Mouse (Mus musculus) liver, embryonic 11.5 days (tissue): ENCODE data around the gene Safb. TPM values are rescaled to one million over a fixed set of nuclear protein-coding genes. Genes with fewer than 3 reads are reported as not detected.
"Not testable (repeated sequence)": the region's sequence is repeated elsewhere in the genome, so short reads cannot be mapped to it uniquely, and the experiment has no call there.

Experiments used
- ATAC-seq: fragments of 200-750 bp; cut with Nextera tagmentation; replicated peaks from 2 replicates; pipeline ENCODE4 v1.8.0; 2017; ENCODE audit warnings: moderate number of reproducible peaks, mild to moderate bottlenecking, moderate TSS enrichment, moderate library complexity; ENCODE audit not compliant: low FRiP score
- DNase-seq: peaks from one replicate; pipeline ENCODE4 v3.0.0-alpha.2; 2017; ENCODE audit warnings: low spot score
- H3K27ac ChIP-seq: fragments of 300-500 bp; sonication (generic); 2 replicates; pipeline ENCODE4 v1.5.1; 2014; ENCODE audit warnings: mild to moderate bottlenecking, low read depth, low read length, control low read depth
- H3K27me3 ChIP-seq: fragments of 300-500 bp; sonication (generic); replicated peaks from 2 replicates; pipeline ENCODE4 v1.6.1; 2014; ENCODE audit warnings: low read length, mixed read lengths; ENCODE audit not compliant: control insufficient read depth, insufficient read depth
- H3K36me3 ChIP-seq: fragments of 300-500 bp; sonication (generic); 2 replicates; pipeline ENCODE4 v1.6.1; 2014; ENCODE audit warnings: mild to moderate bottlenecking, low read length, moderate library complexity, mixed read lengths; ENCODE audit not compliant: control insufficient read depth, insufficient read depth
- H3K4me1 ChIP-seq: fragments of 300-500 bp; sonication (generic); replicated peaks from 2 replicates; pipeline ENCODE4 v1.6.1; 2014; ENCODE audit warnings: low read length, mixed read lengths; ENCODE audit not compliant: control insufficient read depth, insufficient read depth
- H3K4me2 ChIP-seq: fragments of 300-500 bp; sonication (generic); 2 replicates; pipeline ENCODE4 v1.6.1; 2014; ENCODE audit warnings: mild to moderate bottlenecking, control low read depth, moderate library complexity
- H3K4me3 ChIP-seq: fragments of 300-500 bp; sonication (generic); 2 replicates; pipeline ENCODE4 v1.5.1; 2014; ENCODE audit warnings: low read depth, low read length, control low read depth
- H3K9ac ChIP-seq: fragments of 300-500 bp; sonication (generic); 2 replicates; pipeline ENCODE4 v1.6.1; 2014; ENCODE audit warnings: low read depth, low read length, control low read depth
- H3K9me3 ChIP-seq: fragments of 300-500 bp; sonication (generic); 2 replicates; pipeline ENCODE4 v1.6.1; 2016; ENCODE audit warnings: low read length, inconsistent platforms, mixed read lengths; ENCODE audit not compliant: control insufficient read depth
- WGBS: fragments of 180-500 bp; shearing (Covaris S2); extraction: QIAGEN DNeasy Blood & Tissue Kit; methylation state at CpG from one replicate; pipeline ENCODE4 v1.1.7; 2014; 5-methylcytosine and 5-hydroxymethylcytosine counted together
- polyA plus RNA-seq: library from polyadenylated mRNA; unstranded; fragments of >200 nt; fragmentation: Nextera tagmentation; extraction: Ambion mirVana; gene quantifications from 2 replicates; pipeline ENCODE4 v1.2.1, GENCODE M21; 2014

Safb gene
- polyA plus RNA-seq, 1 experiment from 2014 or later: 96.5 TPM

DNA sequence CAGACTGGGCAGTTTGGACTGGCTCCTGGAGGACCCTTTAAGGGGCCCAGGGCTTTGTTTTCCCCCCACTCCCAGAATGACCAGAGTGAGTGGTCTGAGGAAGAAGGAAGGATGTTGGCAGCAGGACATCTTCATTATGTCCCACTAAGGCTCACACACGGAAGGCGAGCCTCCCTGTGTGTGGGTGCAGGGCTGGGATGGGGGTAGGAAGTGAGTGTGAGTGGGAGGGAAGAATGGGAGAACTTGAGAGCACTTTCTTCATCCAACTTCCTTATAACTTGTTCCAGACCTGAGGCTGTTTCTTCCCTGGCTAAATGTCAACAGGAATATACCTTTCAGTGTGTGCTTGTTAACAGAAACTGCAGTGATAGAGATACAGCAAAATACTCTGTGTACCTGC lies 26.7 kb downstream of the Safb start:
- peaks cover 33% of the 10 kb centered on the region for H3K36me3 ChIP-seq
- H3K27ac ChIP-seq: peak overlapping the region; percentile 91; the same call in 1 of the 2 replicates
- no peak for DNase-seq
- no peak for ATAC-seq
- H3K4me1 ChIP-seq: peaks cover 39% of the 10 kb centered on the region
- peak overlapping the region; percentile 99 for H3K4me2 ChIP-seq
- no peaks in the 10 kb centered on the region for H3K9me3 ChIP-seq
- 0 out of 2 replicates have a peak overlapping the region, but pooled peaks have one; percentile 14 for H3K9ac ChIP-seq
- no peaks in the 10 kb centered on the region for H3K27me3 ChIP-seq
- H3K4me3 ChIP-seq: 0 out of 2 replicates have a peak overlapping the region, but pooled peaks have one; percentile 42
- WGBS: 67% methylated on average over 2 of the region's 2 CpGs

DNA sequence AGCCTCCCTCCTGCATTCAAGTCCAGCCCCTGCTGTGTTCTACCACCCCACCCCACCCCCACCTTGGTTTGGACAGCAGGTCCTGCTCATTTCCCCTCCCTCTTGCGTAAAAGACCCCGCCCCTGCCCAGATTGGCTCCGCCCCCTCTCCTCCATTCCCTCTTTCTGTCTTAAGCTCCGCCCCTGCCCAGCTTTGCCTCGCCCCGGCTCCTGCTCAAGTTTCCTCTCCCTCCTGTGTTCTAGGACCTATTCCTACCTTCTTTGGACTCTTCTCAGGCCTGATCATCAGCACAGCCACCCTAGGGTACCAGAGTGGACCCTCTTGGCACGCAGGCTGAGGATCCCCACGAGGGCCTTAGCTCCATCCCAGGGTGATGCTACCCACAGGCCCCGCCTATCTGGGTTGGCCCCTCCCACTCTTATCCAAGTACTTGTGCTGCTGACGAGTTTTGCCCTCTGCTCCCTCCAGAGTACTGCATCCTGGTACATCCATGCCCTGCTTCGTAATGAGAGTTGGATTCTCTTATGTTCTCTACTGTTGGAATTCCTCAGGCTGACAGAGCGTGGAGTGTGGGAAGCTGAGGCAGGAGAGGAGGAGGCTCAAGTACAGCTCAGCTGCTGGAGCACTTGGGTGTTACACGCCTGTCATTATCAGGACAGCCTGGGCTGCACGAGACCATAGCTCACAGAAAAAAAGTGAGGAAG lies 27.4 kb downstream of the Safb start:
- peak overlapping the region; percentile 41; the same call in 1 of the 2 replicates for H3K9ac ChIP-seq
- DNase-seq: peak; percentile 86
- peaks cover 39% of the 10 kb centered on the region for H3K4me1 ChIP-seq
- peaks cover 33% of the 10 kb centered on the region for H3K36me3 ChIP-seq
- H3K4me3 ChIP-seq: peak overlapping the region; percentile 42
- H3K27ac ChIP-seq: peak overlapping the region; percentile 91
- no peaks in the 10 kb centered on the region for H3K27me3 ChIP-seq
- H3K9me3 ChIP-seq: no peaks in the 10 kb centered on the region
- WGBS: 11% methylated on average over 14 of the region's 14 CpGs
- ATAC-seq: peak; percentile 56
- peak overlapping the region; percentile 99 for H3K4me2 ChIP-seq

DNA sequence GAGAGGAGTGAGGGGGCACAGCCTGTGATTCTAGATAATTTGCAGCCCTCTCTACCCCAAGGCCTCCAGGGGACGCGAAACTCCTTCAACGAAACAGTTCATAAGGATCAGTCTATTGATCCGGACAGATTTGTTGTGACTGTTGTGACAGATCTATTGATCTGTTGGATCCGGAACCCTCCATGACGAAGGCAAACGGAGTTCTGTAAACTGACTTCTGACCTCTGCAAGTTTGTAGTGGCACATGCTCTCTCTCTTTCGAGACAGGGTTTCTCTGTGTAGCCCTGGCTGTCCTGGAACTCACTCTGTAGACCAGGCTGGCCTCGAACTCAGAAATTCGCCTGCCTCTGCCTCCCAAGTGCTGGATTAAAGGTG lies 27.9 kb downstream of the Safb start:
- H3K4me2 ChIP-seq: peak overlapping the region; percentile 99
- 62% methylated on average over 10 of the region's 10 CpGs for WGBS
- peak overlapping the region; percentile 82 for H3K4me3 ChIP-seq
- not testable (repeated sequence) for H3K27me3 ChIP-seq, ATAC-seq, H3K9me3 ChIP-seq, DNase-seq
- peak overlapping the region; percentile 91 for H3K27ac ChIP-seq
- H3K36me3 ChIP-seq: peaks cover 38% of the 10 kb centered on the region
- H3K4me1 ChIP-seq: peaks cover 39% of the 10 kb centered on the region
- H3K9ac ChIP-seq: peak overlapping the region; percentile 41

DNA sequence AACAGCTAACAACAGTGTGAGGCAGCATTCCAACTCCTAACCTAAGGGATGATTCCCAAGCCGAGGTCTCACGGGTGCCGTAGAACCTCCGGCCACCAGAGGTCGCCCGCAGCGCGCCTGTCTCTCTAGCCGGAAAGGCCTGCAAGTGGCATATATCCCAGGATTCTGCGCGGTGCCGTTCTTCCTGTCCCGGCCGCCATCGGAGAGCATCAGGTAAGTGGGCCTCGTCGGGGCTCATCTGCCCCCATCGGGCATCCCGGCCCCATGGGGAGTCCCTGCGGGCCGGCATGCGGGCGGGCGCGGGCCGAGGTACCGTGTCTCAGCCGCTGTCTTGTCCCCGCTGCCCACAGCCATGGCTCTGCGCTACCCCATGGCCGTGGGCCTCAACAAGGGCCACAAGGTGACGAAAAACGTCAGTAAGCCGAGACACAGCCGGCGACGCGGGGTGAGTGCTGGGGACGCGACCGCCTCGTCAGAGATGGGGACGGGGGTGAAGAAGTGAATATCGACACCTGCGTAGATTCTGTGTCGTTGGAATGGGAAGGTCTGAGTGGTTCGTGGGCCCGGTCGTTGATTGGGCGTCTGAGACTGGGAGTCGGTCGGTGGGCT lies 28.7 kb downstream of the Safb start, which contains the start of gene Rpl36:
Gene Rpl36 (plus strand): TSS at position 181 of the 609 bp plus-strand sequence.
- H3K27me3 ChIP-seq: no peaks in the 10 kb centered on the region
- peak within 1 kb of the TSS; percentile 99 for H3K4me2 ChIP-seq
- under 1% methylated on average over 52 of the region's 52 CpGs for WGBS
- H3K4me1 ChIP-seq: peaks cover 37% of the 10 kb centered on the region
- peak within 1 kb of the TSS; percentile 90 for H3K9ac ChIP-seq
- H3K9me3 ChIP-seq: no peaks in the 10 kb centered on the region
- H3K4me3 ChIP-seq: peak within 1 kb of the TSS; percentile 82
- ATAC-seq (peak; percentile 41), DNase-seq (peak; percentile 94)
- H3K36me3 ChIP-seq: peaks cover 42% of the 10 kb centered on the region
- peak within 1 kb of the TSS; percentile 91 for H3K27ac ChIP-seq

DNA sequence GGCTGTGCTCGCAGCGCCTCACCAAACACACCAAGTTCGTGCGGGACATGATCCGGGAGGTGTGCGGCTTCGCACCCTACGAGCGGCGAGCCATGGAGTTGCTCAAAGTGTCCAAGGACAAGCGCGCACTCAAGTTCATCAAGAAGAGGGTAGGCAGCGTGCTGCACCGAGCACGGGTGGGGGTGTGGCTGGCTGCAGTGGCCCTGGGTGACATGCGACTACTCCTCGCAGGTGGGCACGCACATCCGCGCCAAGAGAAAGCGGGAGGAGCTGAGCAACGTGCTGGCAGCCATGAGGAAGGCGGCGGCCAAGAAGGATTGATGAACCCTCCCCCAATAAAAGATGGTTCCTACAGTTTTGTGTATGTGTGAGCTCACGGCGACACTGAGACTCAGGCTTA lies 29.3 kb downstream of the Safb start:
- not testable (repeated sequence) for H3K9me3 ChIP-seq, H3K27me3 ChIP-seq, ATAC-seq
- peak overlapping the region; percentile 82 for H3K27ac ChIP-seq
- peak overlapping the region; percentile 90 for H3K9ac ChIP-seq
- DNase-seq: peak; percentile 65
- peak overlapping the region; percentile 82 for H3K4me3 ChIP-seq
- 0% methylated on average over 26 of the region's 26 CpGs for WGBS
- H3K36me3 ChIP-seq: peaks cover 47% of the 10 kb centered on the region
- peak overlapping the region; percentile 99 for H3K4me2 ChIP-seq
- peaks cover 32% of the 10 kb centered on the region for H3K4me1 ChIP-seq

DNA sequence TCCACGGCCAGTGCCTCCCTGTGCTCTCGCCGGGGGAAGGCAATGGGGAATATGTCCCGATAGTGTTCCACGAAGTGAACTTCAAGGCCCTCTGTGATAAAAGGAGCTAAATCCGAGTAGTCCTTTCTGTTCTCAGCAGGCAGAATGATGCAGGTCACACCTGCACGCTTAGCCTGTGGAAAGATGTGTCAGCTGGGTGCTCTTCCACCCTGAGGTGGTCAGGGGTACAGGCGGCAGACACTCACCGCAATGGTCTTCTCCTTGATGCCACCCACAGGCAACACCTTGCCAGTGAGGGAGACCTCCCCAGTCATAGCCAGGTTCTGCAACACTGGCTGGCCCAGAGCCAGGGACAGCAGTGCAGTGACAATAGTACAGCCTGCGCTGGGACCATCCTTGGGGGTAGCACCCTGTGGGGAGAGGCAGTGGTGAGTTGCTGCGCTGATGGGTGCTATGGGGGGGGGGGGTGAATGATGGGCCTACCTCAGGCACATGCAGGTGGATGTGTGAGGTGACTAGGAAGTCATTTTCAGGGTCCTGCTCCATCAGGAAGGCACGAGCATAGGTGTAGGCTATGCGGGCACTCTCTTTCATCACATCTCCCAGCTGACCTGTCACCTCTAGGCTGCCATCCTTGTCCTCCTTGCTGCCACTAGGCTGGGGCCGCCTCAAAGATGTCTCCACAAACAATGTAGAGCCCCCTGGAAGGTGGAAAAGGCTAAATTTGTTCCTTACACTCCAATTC lies 29.9 kb downstream of the Safb start:
- ATAC-seq (no peak), DNase-seq (no peak)
- Histone ChIP-seq H3K27ac (peak overlapping the region; percentile 82), H3K9me3 (no peaks in the 10 kb centered on the region), H3K9ac (peak overlapping the region; percentile 90), H3K4me2 (peak overlapping the region; percentile 99), H3K27me3 (no peaks in the 10 kb centered on the region), H3K36me3 (peaks cover 53% of the 10 kb centered on the region), H3K4me3 (peak overlapping the region; percentile 82), H3K4me1 (peaks cover 32% of the 10 kb centered on the region)
- WGBS: 22% methylated on average over 14 of the region's 14 CpGs

DNA sequence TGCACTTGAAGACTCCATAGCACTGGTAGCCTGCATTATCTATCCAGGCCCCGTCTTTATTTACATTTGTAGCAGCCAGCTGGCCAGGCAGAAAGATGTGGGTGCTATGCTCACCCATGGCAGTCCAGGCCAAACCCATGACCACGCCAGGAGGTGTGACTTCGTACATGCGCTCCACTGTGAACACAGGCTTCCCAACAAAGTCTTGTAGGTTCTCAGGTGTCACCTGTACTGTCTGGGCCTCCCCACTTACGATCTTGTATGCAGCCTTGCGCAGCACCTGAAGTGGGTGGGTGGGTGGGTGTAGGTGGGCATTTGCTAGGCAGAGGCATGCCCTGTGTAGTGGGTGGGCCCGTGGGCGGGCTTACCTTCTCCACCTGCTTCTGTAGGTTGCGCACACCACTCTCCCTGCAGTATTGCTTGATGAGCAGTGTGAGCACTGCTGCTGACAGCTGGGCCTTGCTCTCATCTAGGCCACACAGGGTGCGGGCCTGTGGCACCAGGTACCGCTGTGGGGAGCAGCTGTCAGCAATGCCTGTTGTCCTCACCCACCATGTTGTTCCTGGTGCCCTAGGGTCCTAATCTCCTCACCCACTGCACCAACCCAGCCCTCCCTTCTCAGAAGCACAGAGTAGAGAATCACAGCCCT lies 30.6 kb downstream of the Safb start:
- Histone ChIP-seq H3K4me3 (peak overlapping the region; percentile 82), H3K27ac (peak overlapping the region; percentile 25; the same call in 1 of the 2 replicates), H3K9ac (peak overlapping the region; percentile 90), H3K27me3 (no peaks in the 10 kb centered on the region), H3K4me1 (peaks cover 32% of the 10 kb centered on the region), H3K36me3 (peaks cover 59% of the 10 kb centered on the region), H3K4me2 (peak overlapping the region; percentile 99), H3K9me3 (no peaks in the 10 kb centered on the region)
- 80% methylated on average over 11 of the region's 11 CpGs for WGBS
- DNase-seq: no peak
- ATAC-seq: no peak

DNA sequence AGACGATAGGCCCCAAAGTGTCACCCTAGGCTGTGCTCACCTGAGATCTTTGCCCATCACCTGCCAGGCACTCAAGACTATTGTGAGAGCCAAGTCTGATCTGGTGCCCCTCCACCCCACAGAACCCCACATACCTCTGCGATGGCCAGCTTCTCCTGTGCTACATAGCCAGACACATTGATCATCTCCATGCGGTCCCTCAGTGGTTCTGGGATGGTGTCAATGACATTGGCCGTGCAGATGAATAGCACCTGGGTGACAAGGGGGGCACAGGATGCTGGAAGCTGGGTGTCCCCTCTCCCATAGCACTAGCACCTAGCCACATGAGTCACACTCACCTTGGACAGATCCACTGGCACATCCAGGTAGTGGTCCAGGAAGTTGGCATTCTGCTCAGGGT lies 31.2 kb downstream of the Safb start:
- ATAC-seq (no peak), DNase-seq (no peak)
- H3K36me3 ChIP-seq: peaks cover 65% of the 10 kb centered on the region
- H3K4me2 ChIP-seq: peak overlapping the region; percentile 22; the same call in 1 of the 2 replicates
- WGBS: 81% methylated on average over 4 of the region's 4 CpGs
- no peak overlapping the region for H3K9ac ChIP-seq
- no peaks in the 10 kb centered on the region for H3K9me3 ChIP-seq
- no peak overlapping the region for H3K27ac ChIP-seq
- no peaks in the 10 kb centered on the region for H3K27me3 ChIP-seq
- peak overlapping the region; percentile 22; the same call in 1 of the 2 replicates for H3K4me3 ChIP-seq
- H3K4me1 ChIP-seq: peaks cover 30% of the 10 kb centered on the region
